Mouse (Mus musculus) T-helper 17 cell (primary cell): Measurements from ENCODE around the gene Dazl.

Experiments used
- in situ Hi-C, 2 experiments: fragments of 300-600 bp; cut with MboI, MseI; formaldehyde crosslinking; loops; 1 replicate in 1 of 2; 2 replicates in 1 of 2; pipeline ENCODE4 v1.15.1; 2025; ENCODE audit warnings: high pct_unique_total_duplicates in 2 of 2

Dazl gene

DNA sequence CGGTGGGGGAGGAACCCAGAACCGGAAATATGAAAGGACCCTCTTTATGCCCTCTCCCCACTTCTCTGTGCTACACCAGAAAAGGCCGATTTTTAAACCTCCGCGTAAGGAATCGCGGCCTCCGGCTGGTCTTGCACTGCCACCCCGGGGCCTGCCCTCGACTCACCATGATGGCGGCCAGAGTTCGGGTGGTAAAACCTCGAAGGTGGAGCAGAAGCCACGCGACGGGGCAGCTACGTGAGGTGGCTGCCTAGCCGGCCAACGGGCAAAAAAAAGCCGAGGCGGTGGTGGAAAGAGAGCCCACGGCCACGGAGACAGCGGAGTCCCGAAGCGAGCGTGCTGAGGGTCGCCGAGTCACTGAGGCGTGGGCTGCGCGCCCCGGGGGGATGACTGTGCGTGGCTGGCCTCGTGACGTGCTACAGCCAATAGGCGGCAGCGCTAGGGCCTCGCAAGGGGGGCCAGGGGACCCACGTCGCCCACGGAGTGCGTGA lies at the start of gene Dazl:
Gene Dazl (minus strand): TSS at position 396 of the 491 bp plus-strand sequence.
- in situ Hi-C loops = no loop called here

DNA sequence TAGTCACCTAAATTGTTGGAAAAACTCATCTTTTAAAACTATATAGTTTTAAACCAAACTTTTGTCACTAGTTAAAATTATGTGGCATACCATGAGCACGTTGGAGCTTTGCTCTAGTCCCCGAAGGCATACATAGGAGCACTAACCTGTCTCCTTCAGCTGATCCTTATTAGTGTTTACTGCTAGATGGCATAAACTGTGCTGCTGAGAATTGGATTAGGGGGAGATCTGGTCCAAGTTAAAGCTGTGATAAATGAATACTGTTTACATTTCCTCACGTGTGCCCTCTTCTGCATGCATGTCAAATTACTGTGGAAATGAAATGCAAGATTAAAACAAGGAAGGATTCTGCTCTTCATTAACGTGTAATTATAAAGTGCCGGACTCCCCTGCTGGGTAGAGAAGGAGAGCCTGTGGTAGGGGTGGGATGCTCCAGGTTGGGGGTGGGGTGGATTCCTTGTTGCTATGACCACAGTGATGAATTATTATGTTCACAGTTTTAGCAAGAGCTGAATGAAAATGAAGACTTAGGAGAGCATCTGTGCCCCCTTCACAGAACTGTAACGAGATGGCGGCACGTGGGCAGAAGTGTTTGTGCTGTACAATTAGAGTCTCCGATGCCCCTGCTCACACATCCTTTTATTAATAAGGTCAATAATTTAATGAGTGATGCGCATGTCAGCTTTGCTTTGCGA lies 48.6 kb upstream of the Dazl start:
- in situ Hi-C loops = no loop called here

DNA sequence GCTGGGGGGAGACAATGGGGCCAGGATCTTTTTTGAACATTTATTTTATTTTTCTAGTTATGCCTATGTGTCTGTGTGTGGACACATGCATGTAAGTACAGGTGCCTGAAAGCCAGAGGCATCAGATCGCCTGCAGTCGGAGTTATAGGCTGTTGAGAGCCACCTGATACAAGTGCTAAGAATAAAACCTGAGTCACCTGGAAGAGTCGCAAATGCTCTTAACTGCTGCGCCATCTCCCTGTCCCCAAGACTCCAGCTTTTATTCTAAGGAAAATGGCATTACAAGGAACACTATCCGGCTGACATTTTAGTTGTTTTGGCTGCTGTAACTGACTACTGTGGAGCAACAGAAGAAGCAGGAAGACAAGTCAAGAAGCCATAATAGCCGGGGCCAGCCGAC lies 45.5 kb upstream of the Dazl start:
- in situ Hi-C loops = no loop called here

DNA sequence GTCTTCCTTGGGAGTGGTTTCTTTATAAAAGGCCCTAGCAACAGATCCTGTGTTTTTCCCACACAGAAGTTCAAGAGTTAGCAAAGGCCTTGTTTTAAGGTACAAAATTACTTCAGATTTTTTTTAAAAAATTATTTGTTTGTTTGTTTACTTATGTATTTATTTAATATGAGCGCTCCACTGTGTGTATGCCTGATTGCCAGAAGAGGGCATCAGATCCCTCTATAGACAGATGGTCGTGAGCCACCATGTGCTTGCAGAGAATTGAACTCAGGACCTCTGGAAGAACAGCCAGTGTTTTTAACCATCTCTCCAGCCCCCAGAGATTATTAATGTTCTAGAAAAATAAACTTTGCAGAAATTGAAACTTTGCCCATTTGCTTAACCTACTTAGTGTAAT lies 42.3 kb upstream of the Dazl start:
- in situ Hi-C loops = no loop called here

DNA sequence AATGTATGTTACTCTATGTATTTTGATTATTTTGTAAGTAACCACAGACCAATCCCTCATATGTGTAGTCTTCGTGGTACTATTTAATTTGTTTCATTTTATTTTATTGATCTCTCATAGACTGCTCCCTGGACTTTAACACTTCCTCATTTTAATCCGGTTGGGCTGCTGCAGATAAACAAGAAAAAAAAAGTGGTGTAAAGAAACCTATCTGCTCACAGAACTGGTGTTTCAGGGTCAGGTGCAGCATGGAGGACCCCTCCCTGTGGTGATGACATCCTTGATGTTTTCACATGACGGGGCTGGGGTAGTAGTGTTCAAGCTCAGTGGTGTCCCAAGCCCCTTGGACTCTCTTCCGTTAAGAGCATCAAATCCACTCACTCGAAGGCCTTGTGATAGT lies 41.3 kb upstream of the Dazl start:
- in situ Hi-C loops = no loop called here

DNA sequence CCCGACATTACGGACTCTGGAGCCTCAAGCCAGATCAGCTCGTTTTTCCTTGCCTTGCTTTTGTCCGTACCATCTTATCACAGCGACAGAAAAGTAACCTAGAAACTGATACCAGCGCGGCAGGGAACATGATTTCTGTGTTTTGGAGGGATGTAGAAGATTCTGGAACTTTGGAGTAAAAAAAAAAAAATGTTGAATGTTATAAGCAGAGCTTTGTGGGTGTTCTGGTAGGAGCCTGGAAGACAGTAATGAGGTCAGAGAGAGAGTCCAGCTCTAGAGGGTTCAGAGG lies 38.5 kb upstream of the Dazl start:
- in situ Hi-C loops = no loop called here

DNA sequence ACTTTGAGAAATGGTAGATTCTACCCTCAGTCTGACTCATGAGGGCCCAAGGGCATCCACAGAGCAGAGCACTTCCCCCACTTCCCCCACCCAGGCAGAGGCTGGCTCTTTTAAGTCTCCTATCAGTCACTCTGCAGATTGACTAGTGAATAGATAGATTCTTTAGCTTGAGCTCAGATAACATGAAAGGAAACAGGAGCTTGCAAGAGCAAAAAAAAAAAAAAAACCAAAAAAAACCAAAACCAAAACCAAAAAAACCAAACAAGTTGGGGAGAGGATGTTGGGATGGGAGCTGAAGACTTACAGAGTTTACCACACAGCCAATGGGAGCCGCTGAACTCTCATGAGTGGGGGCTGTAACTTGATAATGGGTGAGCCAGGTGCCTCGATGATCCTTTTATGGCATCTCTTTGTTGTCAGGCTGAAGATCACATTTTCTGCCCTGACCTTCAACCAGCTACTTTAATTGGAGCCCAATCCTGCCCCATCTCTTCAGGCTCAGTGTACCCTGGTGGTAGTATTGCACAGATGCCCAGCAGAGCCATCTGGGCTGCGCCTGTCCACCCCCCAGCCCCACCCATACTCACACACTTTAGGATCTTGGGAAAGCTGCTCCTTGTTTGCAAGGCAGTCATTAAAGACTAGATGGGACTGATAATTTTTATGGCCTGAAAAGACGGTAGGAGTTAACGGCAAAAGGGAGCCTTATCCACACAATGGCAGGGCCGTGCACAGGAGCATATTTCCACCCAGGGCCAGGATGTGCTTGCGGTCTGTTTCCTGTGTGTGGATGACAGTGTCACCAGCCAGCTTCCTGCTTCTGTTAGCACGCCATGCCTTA lies 38.0 kb upstream of the Dazl start:
- in situ Hi-C loops = no loop called here

DNA sequence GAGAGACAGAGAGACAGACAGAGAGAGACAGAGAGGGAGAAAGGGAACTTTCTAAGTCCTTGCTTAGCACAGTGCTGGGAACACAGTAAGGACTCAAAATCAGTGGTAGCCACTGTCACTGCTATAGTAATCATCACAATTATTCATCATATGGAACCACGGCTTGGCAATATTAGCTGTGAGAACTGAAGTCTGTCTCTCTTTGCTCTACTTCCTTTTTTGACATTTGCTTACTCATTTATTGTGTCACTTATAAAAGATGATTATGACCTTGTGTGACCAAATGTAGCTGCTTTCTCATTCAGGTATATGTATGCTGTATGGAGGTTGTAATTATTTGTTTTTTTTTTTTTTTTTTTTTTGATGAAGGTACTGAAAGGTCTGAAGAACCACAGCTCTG lies 36.8 kb upstream of the Dazl start:
- in situ Hi-C loops = no loop called here

DNA sequence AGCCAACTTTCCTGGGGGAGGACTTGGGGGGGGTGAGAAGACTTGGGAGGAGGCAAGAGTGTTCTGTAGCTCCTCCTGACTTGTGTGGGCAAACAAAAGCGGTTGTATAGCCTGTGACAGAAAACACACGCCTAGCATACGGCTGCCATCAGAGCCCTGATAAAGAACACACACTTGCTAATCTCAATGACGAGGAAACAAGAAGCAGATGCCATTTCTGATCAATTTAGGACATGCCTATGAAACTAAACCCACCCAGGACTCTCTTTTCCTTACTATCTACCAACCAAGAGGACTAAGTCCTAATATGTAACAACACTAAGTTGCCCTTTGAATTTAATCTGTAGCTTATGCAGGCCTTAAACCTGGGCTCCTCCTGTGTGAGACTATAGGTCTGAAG lies 31.2 kb upstream of the Dazl start:
- in situ Hi-C loops = loop anchor here in 1 of 2 experiments (10.0 kb wide), 1 partner anchor 60 kb away; no protein-coding TSS in a partner anchor

DNA sequence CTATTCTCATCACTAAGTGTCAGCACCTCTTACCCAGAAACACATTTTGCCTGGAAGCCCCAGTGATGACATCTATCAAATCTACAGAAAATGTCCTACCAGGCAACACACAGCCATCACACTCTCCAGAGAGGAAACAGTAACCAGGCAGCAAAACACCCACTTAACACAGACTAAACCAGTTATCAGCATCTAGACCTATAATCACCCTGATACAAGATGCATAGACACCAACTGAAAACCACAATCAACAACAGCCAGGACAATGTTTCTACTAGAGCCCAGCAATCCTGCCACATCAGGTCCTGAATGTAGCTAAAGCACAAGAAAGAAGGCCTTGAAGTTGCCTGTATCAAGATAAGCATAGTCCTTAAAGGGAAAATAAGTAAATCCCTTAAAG lies 25.4 kb upstream of the Dazl start:
- in situ Hi-C loops = no loop called here

DNA sequence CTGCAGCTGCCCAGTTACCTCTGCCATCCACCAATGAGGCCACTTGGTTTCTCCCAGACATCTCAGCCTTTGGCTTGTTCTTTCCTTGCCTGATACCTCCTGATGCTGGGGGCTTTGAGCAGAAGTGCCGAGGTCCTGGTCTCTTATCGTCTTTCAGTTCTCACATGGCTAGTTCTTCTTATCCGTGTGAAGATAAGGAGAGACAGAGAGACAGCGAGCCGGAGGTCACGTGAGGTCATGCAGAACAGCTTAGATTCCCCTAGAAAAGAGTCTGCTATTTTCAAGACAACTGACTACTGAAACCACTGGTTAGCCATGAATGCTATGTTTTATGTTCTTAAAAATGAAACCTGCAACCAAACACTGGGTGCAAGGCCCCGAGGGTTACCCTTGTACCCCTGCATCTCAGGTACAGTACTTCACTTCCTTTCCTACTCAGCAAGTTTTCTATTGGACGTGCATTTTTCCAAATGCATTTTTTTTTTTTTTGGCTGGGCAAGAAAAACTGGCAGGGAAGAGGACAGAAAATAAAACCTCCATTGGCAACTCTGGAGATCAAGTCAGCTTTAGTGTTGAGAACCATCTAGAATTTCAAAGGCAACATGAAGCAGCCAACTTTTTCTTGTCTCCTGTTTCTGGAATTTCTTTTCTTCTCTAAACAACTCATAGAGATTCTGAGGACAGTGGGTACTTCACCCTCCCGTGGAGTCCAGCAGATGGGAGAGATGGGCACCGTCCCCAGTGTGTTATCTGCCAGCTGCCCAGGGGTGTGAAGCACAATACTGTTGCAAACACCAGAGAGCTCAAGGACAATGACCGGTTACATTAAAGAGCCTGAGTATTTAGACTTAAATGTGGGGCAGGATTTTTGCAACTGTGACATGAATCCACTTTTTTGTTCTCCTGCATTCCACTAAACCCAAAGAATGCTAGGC lies 23.0 kb upstream of the Dazl start:
- in situ Hi-C loops = no loop called here

DNA sequence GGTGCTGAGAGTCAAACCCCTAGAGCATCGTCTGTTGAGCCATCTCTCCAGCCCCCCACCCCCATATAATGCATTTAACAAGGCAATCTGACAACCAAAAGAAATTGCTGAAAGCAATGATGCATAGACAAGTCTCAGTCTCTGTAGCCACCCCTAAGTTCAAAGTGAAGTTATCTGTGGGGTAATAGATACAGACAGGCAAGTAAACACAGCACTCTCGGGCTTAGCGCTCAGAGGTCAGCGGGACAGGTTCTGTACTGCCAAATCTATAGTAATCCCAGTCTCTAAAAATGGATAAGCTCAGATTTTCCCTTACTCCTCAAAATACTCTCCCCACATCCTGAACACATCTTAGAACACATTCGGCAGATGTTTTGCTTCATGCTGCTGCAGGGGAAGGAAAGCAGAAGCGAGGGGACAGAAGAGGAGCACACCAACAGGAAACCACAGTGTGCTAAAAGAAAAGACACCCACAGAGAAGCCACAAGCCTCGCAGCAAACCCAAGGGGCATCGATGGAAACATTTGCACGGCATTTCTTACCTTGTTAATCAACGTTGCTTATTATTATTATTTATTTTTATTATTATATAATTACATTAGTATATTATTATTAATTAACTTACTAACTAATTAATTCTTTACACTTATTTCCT lies 16.8 kb upstream of the Dazl start:
- in situ Hi-C loops = no loop called here

DNA sequence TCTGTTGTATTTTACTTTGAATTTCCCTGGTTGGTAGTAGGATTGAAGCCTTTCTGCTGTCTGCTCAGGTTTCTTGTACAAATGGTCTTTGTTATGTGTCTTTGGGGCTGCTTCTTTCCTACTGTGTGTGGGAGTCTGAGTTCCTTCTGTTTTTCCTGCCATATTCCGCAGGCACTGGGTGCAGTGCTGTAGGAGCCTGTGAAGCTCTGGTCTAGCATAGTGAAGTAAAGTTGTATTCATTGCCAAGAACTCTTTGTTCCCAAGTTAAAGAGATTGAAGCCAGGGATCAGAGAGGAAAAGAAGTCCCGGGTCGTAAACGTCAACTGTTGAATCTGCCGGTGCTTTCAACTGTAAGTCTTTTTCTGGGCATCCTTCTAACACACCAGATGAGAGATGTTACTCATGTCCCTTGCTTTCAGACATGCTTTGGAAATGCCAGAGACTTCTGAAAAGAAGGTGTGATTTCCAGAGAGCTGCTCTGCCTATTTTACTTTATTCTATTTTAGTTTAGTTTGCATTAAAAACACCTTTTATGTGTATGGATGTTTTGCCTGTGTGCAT lies 16.2 kb upstream of the Dazl start:
- in situ Hi-C loops = no loop called here

DNA sequence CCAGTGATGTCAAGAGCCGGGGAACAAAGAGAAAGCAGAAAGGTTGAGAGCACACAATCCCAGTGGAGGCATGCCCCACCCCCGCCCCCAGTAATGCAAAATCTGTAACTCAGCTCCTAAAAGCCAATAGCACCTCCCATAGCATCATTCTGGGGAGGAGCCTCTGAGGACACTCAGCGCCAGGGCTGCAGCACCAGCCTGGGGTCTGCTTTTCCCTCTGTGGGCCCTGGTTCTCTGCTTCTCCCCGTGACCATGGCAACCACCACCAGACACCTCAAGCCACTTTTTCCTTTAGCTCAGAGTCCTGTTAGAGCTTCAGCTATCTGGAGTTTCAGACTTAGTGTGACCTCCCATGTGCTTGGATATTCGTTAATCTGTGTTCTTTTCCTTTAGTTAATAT lies 15.4 kb upstream of the Dazl start:
- in situ Hi-C loops = no loop called here

DNA sequence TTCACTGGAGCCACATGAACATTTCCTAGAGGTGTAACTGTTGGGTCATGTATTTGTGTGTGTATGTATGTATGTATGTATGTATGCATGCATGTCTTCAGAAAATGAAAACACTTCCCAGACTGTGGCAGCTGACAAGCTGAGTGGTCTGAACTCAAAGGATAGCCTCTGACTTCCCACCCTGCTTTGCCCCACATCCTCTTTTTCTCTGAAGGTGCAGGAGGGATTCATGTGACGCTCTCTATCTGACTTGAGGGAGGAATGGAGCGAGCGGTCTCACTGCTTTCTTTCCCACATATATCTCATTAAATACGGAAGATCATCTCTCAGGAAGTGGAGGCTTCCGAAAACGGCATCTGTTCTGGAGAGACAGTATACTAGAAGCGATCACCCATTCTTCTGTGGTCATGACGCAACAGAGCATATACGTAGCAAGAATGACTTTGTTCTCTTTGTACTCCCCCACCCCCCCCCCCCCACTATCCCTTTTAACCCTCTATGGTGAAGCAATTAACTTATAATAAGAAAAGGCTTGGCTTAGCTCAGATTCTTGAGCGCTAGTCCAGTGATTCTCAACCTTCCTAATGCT lies 14.7 kb upstream of the Dazl start:
- in situ Hi-C loops = no loop called here

DNA sequence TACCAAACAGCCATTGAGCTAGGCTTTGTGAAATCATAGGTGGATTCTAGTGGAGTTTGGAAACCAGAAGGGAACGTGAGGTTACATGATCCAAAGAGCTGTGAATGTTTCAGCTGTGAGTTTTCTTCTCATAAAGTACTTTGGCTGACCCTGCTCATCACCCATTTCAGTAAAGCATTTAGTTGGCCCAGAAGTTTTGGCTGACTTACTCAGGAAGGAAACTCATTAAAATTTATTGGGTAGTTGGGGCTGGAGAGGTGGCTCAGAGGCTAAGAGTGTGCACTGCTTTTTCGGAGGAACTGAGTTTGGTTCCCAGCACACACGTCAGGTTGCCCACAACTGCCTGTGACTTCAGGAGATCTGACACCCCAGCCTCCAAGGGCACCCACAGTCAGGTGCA lies 9.4 kb upstream of the Dazl start:
- in situ Hi-C loops = no loop called here

DNA sequence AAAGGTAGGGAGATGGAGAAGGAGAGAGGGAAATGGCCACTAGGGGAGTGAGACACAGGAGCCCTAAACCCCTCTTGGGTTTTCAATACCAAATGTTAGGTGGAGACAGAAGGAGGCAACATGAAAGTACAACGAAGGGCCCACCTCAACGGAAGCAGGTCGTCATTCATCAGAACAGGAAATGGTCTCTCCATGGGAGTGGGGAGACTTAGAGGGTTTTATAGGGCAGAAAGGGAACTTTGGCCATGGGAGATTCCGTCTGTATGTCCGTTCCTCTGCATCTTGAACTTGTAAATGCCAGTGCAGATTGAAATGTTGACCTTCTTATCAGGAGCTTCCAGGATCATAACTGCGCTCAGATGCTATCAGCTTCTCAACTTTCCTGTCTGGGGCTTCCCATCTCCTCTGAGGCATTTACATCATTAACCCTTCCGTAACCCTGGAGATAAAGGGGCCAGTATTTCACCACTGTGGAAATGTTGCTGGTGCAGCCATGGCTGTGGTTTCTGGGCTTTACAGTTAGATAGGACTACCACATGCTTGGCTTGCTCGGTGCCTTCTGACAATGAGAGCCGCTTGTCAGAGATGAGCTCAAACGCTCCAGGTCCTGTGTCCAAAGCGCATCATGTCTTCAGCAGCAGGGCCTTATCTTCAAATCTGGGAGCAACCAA lies 6.9 kb upstream of the Dazl start:
- in situ Hi-C loops = no loop called here

DNA sequence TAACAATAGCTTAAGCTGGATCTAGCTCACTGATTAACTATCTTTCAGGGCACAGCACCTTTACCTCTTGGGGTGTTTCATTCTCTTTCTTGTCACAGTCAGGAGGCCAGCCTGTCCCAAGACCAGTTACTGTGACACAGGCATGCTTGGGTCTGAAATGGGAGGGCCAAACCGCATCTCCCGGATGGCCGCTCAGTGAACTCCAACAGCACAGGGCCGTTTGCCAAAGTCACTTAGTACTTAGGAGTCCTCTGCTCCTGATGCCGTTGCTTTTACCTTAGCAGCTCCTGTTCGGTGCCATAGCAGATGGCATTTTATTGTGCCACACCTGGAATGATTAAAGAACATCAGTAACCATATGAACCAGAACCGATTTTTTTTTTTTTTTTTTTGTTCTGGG lies 5.4 kb upstream of the Dazl start:
- in situ Hi-C loops = no loop called here

DNA sequence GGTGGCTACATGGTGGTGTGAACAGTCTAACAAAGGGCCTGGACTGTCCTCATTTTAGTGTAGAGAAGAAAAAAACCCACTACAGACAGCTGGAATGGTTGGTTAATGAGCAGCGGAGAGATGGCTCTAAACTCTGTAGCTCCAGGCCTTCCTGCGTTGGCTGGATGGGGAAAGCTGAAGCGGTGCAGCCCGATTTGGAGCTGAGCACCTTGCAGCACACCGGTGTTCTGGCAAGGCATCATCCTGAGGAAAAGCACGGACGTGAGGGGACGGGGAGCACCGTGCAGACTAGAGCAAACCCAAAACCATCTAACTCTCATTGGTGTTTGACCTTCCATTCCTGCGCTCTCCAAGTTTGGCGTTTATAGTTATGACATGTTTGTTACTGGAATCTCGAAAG lies 1.3 kb upstream of the Dazl start:
- in situ Hi-C loops = no loop called here

DNA sequence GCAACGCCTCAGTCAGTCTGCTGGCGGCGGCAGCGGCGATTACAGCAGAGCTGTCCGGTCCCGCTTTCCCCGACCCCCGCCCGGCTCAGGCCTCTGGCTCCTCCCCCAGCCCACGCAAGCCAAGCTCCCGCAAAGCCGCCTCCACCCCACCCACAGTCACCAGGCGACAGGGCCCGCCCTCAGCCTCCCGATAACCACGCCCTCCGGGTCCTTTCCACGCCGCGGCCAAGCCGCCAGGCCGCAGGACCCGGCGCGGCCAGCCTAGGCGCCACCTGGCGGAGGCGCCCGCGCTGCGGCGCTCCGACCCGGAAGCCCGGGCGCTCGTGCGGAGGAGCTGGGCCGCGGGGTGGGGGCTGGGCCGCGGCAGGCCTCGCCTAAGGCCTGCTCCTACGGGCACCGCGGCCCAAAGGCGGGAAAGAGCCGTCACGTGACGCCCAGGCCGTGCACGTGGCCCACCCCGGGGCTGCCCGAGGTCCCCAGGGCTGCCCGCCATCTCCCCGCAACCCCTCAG lies 720 bp downstream of the Dazl start:
- in situ Hi-C loops = no loop called here
